Mouse (Mus musculus) gastrocnemius, postnatal 10 days (tissue): ENCODE measurements at regions not wholly inside any gene's neighbourhood (a gene's known extent, or its start where the extent isn't known, plus 50 kb on each side); places are given as distances from the start of the nearest gene placed in this dataset.
A peak's percentile ranks its signal among the peaks of the same experiment; 100 is the strongest.

Source experiments
- DNase-seq: peaks from one replicate; pipeline ENCODE4 v3.0.0; 2021; ENCODE audit warnings: mixed read lengths

DNA sequence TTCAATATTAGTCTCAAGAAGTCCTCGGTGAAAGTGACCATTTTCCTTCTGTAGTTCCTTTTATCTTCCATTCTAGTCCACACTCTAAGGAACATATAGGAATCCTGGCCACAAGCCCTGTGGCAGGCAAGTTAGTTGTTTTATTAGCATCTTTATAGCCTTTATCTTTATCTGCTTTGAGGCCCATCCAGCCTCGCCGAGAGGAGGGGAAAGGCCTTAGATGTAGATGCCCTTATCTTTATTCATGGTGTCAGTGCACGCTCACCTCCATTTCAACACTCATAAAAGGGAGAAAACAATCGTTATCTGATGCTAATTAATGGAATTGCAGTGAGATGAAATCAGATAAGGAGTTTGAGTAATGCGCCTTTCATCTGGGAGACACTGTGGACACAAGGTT is 65.1 kb downstream of the Zfand5 start:
- no peak for DNase-seq

GRCm38 (mm10) chr19:21340563-21340962 is 68.5 kb downstream of the Zfand5 start:
- DNase-seq = peak; percentile 28
